Mouse (Mus musculus) splenic B cell, adult 2 months (primary cell): ENCODE data around the gene Olfr1189.
"Not testable (repeated sequence)": the region's sequence is repeated elsewhere in the genome, so short reads cannot be mapped to it uniquely, and the experiment has no call there.

Experiments
- DNase-seq: peaks from one replicate; pipeline ENCODE4 v3.0.0-alpha.2; 2011; ENCODE audit warnings: low read depth, low spot score
- H3K27me3 ChIP-seq: 2 replicates; pipeline ENCODE4 v1.6.1; 2012; ENCODE audit warnings: mild to moderate bottlenecking, low read length, moderate library complexity, mixed read lengths; ENCODE audit not compliant: control insufficient read depth, poor library complexity, insufficient read depth, severe bottlenecking
- H3K36me3 ChIP-seq: 2 replicates; pipeline ENCODE4 v1.6.1; 2012; ENCODE audit warnings: mild to moderate bottlenecking, low read length, moderate library complexity, mixed read lengths; ENCODE audit not compliant: control insufficient read depth, poor library complexity, insufficient read depth, severe bottlenecking

The Olfr1189 gene

GRCm38 (mm10) chr2:88586154-88586553 is at the start of gene Olfr1189:
Gene Olfr1189, plus strand, starts transcription at chr2:88586454.
- H3K27me3 ChIP-seq = no peaks in the 10 kb centered on the region
- no peaks in the 10 kb centered on the region for H3K36me3 ChIP-seq
- no peak for DNase-seq

- no peaks in the 10 kb centered on the region for H3K27me3 ChIP-seq
- no peak for DNase-seq
- no peaks in the 10 kb centered on the region for H3K36me3 ChIP-seq
These were observed 29.6 kb upstream of the Olfr1189 start, which contains the start of gene Olfr1188 for GRCm38 (mm10) chr2:88556635-88557034. Gene Olfr1188, plus strand, starts transcription at chr2:88556935.

GRCm38 (mm10) chr2:88572696-88573095 is 13.6 kb upstream of the Olfr1189 start:
- not testable (repeated sequence) for H3K27me3 ChIP-seq, H3K36me3 ChIP-seq, DNase-seq

GRCm38 (mm10) chr2:88640242-88640641 is 54.0 kb downstream of the Olfr1189 start, which contains the start of gene Olfr1191-ps1:
Gene Olfr1191-ps1, plus strand, starts transcription at chr2:88640542.
- not testable (repeated sequence) for DNase-seq, H3K27me3 ChIP-seq, H3K36me3 ChIP-seq
